Mouse (Mus musculus) layer of hippocampus, adult 9-10 months (tissue): ENCODE measurements around the gene Zfp106.
"Not testable (repeated sequence)": the region's sequence is repeated elsewhere in the genome, so short reads cannot be mapped to it uniquely, and the experiment has no call there.

Source experiments
- DNase-seq: peaks from one replicate; pipeline ENCODE4 v3.0.0; 2022; ENCODE audit warnings: low spot score

Zfp106 gene

DNA sequence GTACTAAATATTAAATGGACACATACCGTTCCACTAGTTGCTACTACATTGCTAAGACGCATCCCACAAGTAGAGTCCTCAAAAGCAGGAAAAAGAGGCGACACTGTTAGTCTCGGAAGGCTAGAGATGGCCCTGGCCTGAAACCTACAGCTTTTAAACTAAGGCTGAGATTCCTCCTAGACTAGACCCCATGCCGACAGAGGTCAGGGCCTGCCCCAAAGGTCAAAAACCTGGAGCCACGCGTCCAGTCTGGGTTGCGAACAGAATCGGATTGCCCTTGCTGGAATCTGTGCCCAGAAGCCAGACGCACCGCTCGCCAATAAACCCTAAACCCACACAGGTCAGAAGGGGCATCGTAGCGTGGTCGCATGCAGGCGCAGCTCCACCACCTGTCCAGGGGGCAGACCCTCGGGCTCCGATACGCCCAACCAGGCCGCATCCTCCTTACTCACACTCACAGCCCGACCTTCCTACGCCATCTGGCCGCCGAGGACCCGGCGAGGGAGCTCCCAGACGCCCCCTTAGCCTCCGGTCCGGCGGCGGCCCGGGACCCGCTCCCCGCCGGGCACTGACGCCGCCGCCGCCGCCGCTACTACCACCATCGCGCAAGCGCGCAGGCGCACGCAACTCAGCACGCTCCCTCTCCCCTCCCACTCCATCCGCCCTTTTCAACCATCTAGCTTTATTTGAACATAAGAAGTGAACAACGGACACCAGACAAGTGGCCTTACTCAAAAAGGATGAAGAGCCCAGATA lies at the start of gene Zfp106:
TSS of gene Zfp106 (minus strand) at position 609 of the 756 bp plus-strand sequence.
- peak; percentile 73 for DNase-seq

DNA sequence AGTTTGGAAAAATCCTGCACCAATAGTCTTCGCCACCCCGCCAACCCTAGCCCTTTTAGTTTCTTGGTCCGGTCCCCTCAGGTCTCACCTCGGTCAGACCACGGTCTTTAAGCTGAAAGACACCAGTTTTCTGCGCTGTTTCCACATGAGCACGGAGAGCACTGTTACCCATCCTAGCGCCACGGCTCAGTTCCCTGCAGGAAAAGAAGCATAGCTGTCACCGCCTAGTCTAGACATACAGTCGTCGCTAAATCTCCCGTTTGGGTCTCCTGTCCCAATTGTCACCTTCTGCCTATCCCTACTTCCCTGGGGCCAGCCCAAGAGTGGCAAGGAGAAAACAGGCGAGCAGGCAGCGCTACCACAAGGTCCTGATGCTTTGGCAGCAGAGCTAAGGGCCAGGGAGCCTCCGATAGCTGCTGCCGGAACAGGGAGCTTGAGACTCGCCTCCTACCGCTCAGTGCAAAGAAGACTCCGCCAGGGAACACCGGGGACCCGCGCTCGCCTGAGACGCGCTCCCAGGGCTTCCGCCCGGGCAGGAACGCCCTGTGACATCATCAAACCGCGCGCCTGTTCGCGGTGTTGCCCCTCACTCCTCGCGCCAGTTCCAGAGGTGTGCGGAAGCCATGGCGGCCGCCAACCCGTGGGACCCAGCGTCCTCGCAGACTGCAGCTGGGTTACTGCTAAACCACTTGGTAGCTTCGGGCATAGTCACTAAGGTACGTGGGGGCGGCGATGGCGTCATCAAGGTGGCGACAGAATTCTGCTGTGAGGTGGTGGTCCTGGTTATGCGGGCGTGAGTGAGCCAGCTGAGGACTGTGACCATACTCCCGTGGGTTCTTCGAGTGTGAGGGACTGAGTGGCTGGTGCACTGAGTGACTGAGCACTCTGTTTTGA lies 45.4 kb upstream of the Zfp106 start, which contains the start of the genes Haus2 and Lrrc57:
TSS of gene Haus2 (plus strand) at position 554 of the 894 bp plus-strand sequence.
TSS of gene Lrrc57 (minus strand) at position 691 of the 894 bp plus-strand sequence.
- DNase-seq: peak; percentile 75

DNA sequence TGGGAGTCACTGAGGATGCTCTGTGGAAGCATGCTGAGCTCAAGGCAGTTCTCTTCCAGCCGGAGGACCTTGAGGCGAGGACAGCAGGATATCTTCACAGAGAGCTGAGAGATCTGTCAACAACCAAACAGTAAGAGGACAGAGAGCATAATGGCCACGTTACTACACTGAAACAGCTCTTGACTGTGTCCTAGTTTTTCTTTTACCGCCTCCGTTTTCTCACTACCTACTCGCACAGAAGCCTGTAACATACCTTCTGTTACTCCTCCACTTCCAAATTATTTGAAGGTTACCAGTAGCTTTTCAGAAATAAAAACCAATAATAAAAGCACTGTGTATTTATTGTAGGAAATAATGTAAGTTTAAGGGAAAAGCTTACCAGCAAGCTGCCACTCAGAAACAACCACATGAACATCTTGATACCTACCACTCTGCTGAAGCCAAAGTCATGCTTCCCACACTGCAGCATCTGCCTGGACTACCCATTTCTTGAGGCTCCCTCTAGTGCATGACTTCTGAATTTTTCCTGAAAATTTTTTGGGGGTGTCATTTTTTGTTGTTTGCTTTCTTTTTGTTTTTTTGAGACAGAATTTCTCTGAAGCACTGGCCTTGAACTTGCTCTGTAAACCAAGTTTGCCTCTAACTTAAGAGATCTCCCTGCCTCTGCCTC lies 42.5 kb upstream of the Zfp106 start:
- no peak for DNase-seq

GRCm38 (mm10) chr2:120599506-120599905 lies 35.9 kb upstream of the Zfp106 start:
- no peak for DNase-seq

- no peak for DNase-seq
Measured at GRCm38 (mm10) chr2:120597734-120598133, 34.1 kb upstream of the Zfp106 start.

GRCm38 (mm10) chr2:120592227-120592626 lies 28.6 kb upstream of the Zfp106 start:
- no peak for DNase-seq

DNA sequence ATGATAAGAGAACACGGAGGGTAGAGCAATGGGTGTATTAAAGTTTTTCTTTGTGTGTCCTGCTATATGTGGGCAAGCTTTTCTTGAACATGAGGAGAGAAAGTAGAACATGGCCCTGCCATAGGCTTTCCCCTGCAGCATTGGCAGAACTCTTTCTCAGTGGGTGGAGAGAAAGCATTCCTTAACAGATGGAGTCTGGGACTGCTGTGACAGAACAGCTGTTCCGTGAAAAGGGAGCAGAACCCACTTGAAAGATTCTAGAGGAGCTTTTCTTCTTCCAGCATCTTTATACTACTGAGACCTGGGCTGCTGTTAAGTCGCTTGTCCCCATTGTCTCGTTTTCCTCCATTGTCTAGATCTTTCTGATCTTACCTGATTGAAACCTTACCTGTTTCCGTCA lies 26.1 kb upstream of the Zfp106 start:
- peak; percentile 46 for DNase-seq

DNA sequence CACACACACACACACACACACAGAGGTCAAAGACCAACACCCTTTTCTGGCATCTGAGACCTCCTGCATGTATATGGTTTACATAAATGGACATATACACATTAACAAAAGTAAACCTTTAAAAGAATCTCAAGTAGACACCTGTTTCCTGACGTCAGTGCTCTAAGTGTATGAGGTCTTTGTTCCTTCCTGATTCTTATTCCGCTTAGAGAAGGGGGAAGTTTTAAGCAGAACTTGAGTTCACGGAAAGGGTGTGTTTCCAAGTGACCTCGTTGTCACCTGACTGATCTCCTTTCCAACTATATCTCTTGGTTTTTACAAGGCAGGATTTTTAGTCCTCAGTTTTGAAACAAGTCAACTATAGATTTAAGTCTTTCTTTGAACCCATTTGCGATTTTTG lies 14.6 kb upstream of the Zfp106 start:
- DNase-seq: no peak

- no peak for DNase-seq
Measured at GRCm38 (mm10) chr2:120577799-120578198, 14.2 kb upstream of the Zfp106 start.

GRCm38 (mm10) chr2:120575978-120576377 lies 12.3 kb upstream of the Zfp106 start:
- DNase-seq: no peak

- no peak for DNase-seq
Measured at GRCm38 (mm10) chr2:120575121-120575520, 11.5 kb upstream of the Zfp106 start.

DNA sequence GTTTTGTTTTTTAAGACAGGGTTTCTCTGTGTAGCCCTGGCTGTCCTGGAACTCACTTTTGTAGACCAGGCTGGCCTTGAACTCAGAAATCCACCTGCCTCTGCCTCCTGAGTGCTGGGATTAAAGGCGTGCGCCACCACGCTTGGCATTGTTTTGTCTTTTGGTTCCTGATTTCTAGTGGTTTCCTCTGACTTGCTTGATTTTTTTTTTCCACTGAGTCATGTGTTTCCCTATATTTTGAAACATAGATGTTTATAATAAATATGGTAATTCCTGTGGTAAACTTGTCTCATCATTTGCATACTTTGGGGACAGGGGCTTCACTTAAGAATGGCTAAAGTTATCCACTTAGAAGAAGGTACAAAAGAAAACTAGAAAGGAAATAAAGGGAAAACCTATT lies 8.5 kb upstream of the Zfp106 start:
- DNase-seq: not testable (repeated sequence)

- no peak for DNase-seq
Measured at GRCm38 (mm10) chr2:120571081-120571480, 7.4 kb upstream of the Zfp106 start.

DNA sequence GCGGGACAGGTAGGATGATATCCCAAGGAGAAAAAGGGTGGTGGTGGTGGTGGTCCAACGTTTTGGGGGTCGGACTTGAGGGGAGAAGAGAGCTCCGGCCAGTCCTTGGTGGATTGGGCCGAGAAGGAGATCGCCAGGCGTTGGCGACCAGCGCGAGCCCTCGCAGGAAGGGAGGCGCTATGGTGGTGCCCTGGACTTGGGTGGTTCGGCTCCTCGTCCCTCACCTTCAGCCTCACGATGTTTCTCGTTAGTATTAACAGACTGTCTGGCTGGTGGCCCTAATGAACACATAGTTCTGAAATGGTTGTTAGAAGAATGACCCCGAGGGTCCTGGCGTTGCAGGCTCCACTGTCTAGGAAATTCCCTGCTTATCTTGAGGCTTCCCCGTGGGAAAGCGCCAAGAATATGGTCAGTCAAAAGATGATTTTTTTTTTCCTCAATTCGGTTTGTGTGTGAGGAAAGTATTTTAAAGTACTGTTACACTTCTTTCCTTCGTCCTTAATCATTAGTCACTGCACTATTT lies 4.2 kb upstream of the Zfp106 start:
- DNase-seq: no peak

GRCm38 (mm10) chr2:120566886-120567797 lies 3.5 kb upstream of the Zfp106 start, which contains the start of gene Snap23:
Snap23 (plus strand) TSS chr2:120567671.
- peak; percentile 87 for DNase-seq

- no peak for DNase-seq
Measured at GRCm38 (mm10) chr2:120565363-120565762, 1.7 kb upstream of the Zfp106 start.

DNA sequence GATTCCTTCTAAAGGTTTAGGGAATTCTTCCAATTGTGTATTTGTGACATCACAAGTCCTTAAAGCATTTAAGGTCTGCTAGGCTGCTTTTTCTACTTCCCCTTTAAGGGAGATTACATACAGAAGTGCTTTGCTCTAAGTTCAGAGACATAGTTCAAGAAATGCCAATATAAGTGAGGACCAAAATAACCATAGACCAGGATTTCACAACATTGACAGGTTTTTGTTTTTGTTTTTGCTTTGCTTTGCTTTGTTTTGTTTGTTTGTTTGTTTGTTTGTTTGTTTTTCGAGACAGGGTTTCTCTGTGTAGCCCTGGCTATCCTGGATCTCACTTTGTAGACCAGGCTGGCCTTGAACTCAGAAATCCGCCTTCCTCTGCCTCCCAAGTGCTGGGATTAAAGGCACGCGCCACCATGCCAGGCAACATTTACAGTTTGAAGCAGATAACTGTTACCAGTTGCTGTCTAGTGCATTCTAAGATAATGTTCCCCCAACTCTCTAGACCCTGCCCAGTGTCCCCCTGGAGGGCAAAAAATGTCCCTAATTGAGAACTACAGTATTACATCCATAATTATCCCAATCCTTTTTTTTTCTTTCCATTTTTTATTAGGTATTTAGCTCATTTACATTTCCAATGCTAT lies 1.0 kb upstream of the Zfp106 start:
- not testable (repeated sequence) for DNase-seq

- no peak for DNase-seq
Measured at GRCm38 (mm10) chr2:120562859-120563234, 796 bp downstream of the Zfp106 start.

DNA sequence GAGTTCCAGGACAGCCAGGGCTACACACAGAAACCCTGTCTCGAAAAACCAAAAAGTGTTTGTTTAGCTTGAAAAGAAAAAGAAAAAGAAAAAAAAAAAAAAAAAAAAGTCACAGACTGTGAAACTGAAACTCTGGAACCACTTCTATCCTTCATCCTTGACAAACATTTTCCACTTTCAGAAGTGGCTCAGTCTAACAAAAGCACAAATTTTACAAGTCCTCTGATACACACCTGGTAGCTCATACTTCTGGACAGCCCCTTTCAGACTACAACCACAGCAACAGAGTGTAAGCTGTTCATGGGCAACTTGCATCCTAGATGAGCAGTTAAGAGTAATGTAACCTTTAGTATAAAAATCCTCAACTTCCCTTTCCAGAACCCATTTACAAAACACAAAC lies 2.1 kb downstream of the Zfp106 start:
- no peak for DNase-seq

DNA sequence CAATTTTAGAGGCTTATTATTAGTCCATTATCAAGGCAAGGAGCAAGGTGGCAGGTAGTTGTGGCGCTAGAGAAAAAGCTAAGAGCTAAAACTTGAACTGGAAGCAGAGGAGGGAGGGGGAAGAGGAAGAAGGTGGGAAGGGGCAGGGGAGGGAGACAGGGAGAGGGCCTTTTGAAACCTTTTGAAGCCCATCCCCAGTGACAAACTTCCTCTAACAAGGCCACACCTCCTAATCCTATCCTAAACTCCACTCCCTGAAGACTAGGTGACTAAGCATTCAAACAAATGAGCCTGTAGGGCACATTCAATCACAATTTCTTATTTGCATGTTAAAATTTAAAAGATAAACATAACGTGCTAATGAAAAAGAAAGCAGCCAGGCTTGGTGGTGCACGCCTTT lies 4.8 kb downstream of the Zfp106 start:
- DNase-seq: no peak
